Mouse (Mus musculus) E14TG2a.4 (cell line): ENCODE data around the gene Rps6ka2.
"Not testable (repeated sequence)": the region's sequence is repeated elsewhere in the genome, so short reads cannot be mapped to it uniquely, and the experiment has no call there.

ENCODE experiments used
- CTCF ChIP-seq: conservative IDR thresholded peaks from 2 replicates; pipeline ENCODE4 v1.5.1; 2014; ENCODE audit warnings: low read length
- POU5F1 ChIP-seq: IDR thresholded peaks from 2 replicates; pipeline ENCODE4 v1.6.1; 2014; ENCODE audit warnings: low read length, borderline replicate concordance

DNA sequence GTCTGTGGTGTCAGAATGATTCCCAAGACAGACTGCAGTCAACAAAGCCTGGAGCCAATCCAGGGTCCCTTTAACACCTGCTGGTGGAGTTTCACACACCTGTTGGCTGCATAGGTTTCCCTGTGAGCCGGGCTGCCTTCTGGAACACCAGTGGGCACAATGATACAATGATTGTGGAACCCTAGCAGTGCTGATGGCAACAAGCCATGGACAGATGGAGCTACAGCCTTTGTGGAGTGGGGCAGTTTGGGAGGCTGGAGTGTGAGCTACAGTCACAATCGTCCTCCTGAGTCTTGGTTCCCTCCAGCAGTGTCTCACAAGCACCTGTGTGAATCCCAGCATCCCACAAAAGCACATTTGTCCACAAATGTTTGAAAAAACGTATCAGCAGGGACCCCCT, 178.8 kb downstream of the Rps6ka2 start:
- TF ChIP-seq CTCF, POU5F1: not testable (repeated sequence)
